Mouse (Mus musculus) small intestine, adult 2 months (tissue): ENCODE results near the gene Pcdh15.

Source experiments
- CTCF ChIP-seq: fragments of 200-500 bp; IDR thresholded peaks from 2 replicates; pipeline ENCODE4 v1.5.1; 2012; ENCODE audit warnings: low read depth, mild to moderate bottlenecking, control low read depth, inconsistent platforms, low read length, moderate library complexity, mixed read lengths; ENCODE audit not compliant: insufficient replicate concordance, insufficient read length; ENCODE audit errors: extremely low read depth
- POLR2A ChIP-seq: fragments of 200-500 bp; IDR thresholded peaks from 2 replicates; pipeline ENCODE4 v1.6.1; 2012; ENCODE audit warnings: low read depth, mild to moderate bottlenecking, control low read depth, inconsistent platforms, low read length, moderate library complexity

- TF ChIP-seq CTCF = no peak
- no peak for TF ChIP-seq POLR2A
Observed at GRCm38 (mm10) chr10:73552831-73553230, 453.7 kb downstream of the Pcdh15 start.
